8 mouse cellular contexts compared by ENCODE assay signal in the genomic region with DNA sequence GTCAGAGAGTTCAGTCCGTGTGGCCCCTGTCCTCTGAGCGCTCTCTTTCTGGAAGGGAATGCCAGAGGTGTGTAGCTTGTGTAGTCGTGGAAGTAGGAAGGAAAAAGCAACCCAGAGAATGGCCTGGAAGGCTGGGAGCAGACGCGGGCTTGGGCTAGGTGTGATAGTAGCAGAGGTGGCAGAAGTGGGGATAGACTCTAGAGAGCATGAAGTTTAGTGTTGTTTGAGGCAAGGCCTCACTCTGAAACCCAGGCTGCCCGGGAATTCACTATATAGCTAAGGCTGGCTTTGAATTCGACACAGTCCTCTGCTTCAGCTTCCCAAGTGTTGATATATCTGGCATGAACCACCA. TPM values are rescaled to one million over a fixed set of nuclear protein-coding genes. Genes with fewer than 3 reads are reported as not detected.
A peak's percentile ranks its signal among the peaks of the same experiment; 100 is the strongest.
DNase-seq lines count a peak whose midpoint lies in the region; ATAC-seq and TF ChIP-seq lines count a peak whose summit lies in the region.

No protein-coding gene starts in this region.

- H3K4me3 ChIP-seq in lung, embryonic 14.5 days (ENCODE audit: low read depth, low read length): peak overlapping the region; percentile 90
- peak overlapping the region; percentile 70 for H3K4me3 ChIP-seq in erythroblast, embryonic 14.5 days (replicated peaks)
- H3K4me3 ChIP-seq in liver, embryonic 11.5 days (ENCODE audit: low read depth, low read length): peak overlapping the region; percentile 95
- peak overlapping the region; percentile 96 for H3K4me3 ChIP-seq in stomach, embryonic 14.5 days (ENCODE audit: low read depth, low read length)

- DNase-seq in lung, embryonic 14.5 days: no peak
- DNase-seq in lung, adult 18-20 months: no peak
- no peak for DNase-seq in liver, embryonic 11.5 days (ENCODE audit: low spot score)
- no peak for DNase-seq in urinary bladder, postnatal 4 days (ENCODE audit: low spot score in 2 of 2)
- no peak for DNase-seq in spleen, postnatal 14 days (ENCODE audit: low spot score in 2 of 2)
- DNase-seq in right cerebral cortex, adult 2 months (ENCODE audit: low spot score in 2 of 2): no peak

- TF ChIP-seq CTCF in lung, embryonic 14.5 days (IDR thresholded peaks at IDR 0.05; ENCODE audit: low read depth): no peak

- ATAC-seq in lung, embryonic 14.5 days (ENCODE audit: insufficient read depth): peak; percentile 52
- peak; percentile 37 for ATAC-seq in liver, embryonic 11.5 days (replicated peaks; ENCODE audit: low FRiP score)
- ATAC-seq in stomach, embryonic 14.5 days (ENCODE audit: insufficient number of reproducible peaks, insufficient read depth, low FRiP score, low read depth): no peak

- peak overlapping the region; percentile 85 for H3K4me2 ChIP-seq in lung, embryonic 14.5 days
- H3K4me2 ChIP-seq in liver, embryonic 11.5 days: peak overlapping the region; percentile 99
- H3K4me2 ChIP-seq in stomach, embryonic 14.5 days (replicated peaks; ENCODE audit: low read depth, low read length): peak overlapping the region; percentile 97

- H3K9me3 ChIP-seq in lung, embryonic 14.5 days (ENCODE audit: low read depth, low read length): no peaks in the 10 kb centered on the region
- no peaks in the 10 kb centered on the region; the same call in 1 of the 2 replicates for H3K9me3 ChIP-seq in erythroblast, embryonic 14.5 days (ENCODE audit: control insufficient read depth, low read length)
- no peaks in the 10 kb centered on the region for H3K9me3 ChIP-seq in liver, embryonic 11.5 days (ENCODE audit: control insufficient read depth, low read length)
- no peaks in the 10 kb centered on the region for H3K9me3 ChIP-seq in stomach, embryonic 14.5 days (ENCODE audit: control insufficient read depth, low read depth, low read length)

- H3K27ac ChIP-seq in lung, embryonic 14.5 days (ENCODE audit: low read depth): no peak overlapping the region
- peak overlapping the region; percentile 66 for H3K27ac ChIP-seq in liver, embryonic 11.5 days (ENCODE audit: low read depth, low read length)
- H3K27ac ChIP-seq in stomach, embryonic 14.5 days (ENCODE audit: low read length): no peak overlapping the region

- peaks cover 24% of the 10 kb centered on the region for H3K36me3 ChIP-seq in lung, embryonic 14.5 days (ENCODE audit: insufficient read depth)
- peaks cover 29% of the 10 kb centered on the region for H3K36me3 ChIP-seq in erythroblast, embryonic 14.5 days (ENCODE audit: control insufficient read depth)
- H3K36me3 ChIP-seq in liver, embryonic 11.5 days (ENCODE audit: control insufficient read depth, insufficient read depth, low read length): peaks cover 12% of the 10 kb centered on the region
- H3K36me3 ChIP-seq in stomach, embryonic 14.5 days (ENCODE audit: control insufficient read depth, insufficient read depth, low read length): peaks cover 23% of the 10 kb centered on the region

- no peaks in the 10 kb centered on the region for H3K27me3 ChIP-seq in lung, embryonic 14.5 days (ENCODE audit: insufficient read depth, low read length)
- H3K27me3 ChIP-seq in erythroblast, embryonic 14.5 days (ENCODE audit: control insufficient read depth): peaks cover 10% of the 10 kb centered on the region
- H3K27me3 ChIP-seq in liver, embryonic 11.5 days (replicated peaks; ENCODE audit: control insufficient read depth, insufficient read depth, low read length): no peaks in the 10 kb centered on the region
- no peaks in the 10 kb centered on the region for H3K27me3 ChIP-seq in stomach, embryonic 14.5 days (ENCODE audit: control insufficient read depth, insufficient read depth, low read length)

- WGBS in lung, embryonic 14.5 days: 1% methylated on average over 7 of the region's 7 CpGs
- WGBS in liver, embryonic 11.5 days: under 1% methylated on average over 7 of the region's 7 CpGs
- WGBS in stomach, embryonic 14.5 days: under 1% methylated on average over 7 of the region's 7 CpGs

- H3K4me1 ChIP-seq in lung, embryonic 14.5 days (ENCODE audit: insufficient read depth): no peaks in the 10 kb centered on the region
- peaks cover 32% of the 10 kb centered on the region for H3K4me1 ChIP-seq in erythroblast, embryonic 14.5 days (ENCODE audit: control insufficient read depth)
- H3K4me1 ChIP-seq in liver, embryonic 11.5 days (replicated peaks; ENCODE audit: control insufficient read depth, insufficient read depth, low read length): peaks cover 10% of the 10 kb centered on the region
- H3K4me1 ChIP-seq in stomach, embryonic 14.5 days (ENCODE audit: control insufficient read depth, insufficient read depth, low read length): peaks cover 10% of the 10 kb centered on the region; the same call in 1 of the 2 replicates

- H3K9ac ChIP-seq in lung, embryonic 14.5 days: peak overlapping the region; percentile 79
- H3K9ac ChIP-seq in liver, embryonic 11.5 days (ENCODE audit: low read depth, low read length): peak overlapping the region; percentile 98
- peak overlapping the region; percentile 81 for H3K9ac ChIP-seq in stomach, embryonic 14.5 days (replicated peaks; ENCODE audit: low read depth, low read length)

RNA-seq across cellular contexts. Expression of a gene that starts 0.5 kb away (rescaled TPM):
- 6.0 and 7.1 TPM in 2 replicates for polyA plus RNA-seq in lung, embryonic 14.5 days (2014; fragmentation: Nextera tagmentation; extraction: Ambion mirVana)
- polyA plus RNA-seq in erythroblast, embryonic 14.5 days (2012): not detected in 2 replicates
- 1.8 and 2.2 TPM in 2 replicates for polyA plus RNA-seq in liver, embryonic 11.5 days (2014; fragmentation: Nextera tagmentation; extraction: Ambion mirVana)
- 8.7 TPM in 2 replicates for polyA plus RNA-seq in stomach, embryonic 14.5 days (2014; fragmentation: Nextera tagmentation; extraction: Ambion mirVana)

RNA-seq across cellular contexts. Expression of a gene that starts 0.7 kb away (rescaled TPM):
- polyA plus RNA-seq in lung, embryonic 14.5 days (2014; fragmentation: Nextera tagmentation; extraction: Ambion mirVana): 315 and 325 TPM in 2 replicates
- 13.8 and 15.3 TPM in 2 replicates for polyA plus RNA-seq in erythroblast, embryonic 14.5 days (2012)
- polyA plus RNA-seq in liver, embryonic 11.5 days (2014; fragmentation: Nextera tagmentation; extraction: Ambion mirVana): 432 and 463 TPM in 2 replicates
- 367 and 376 TPM in 2 replicates for polyA plus RNA-seq in stomach, embryonic 14.5 days (2014; fragmentation: Nextera tagmentation; extraction: Ambion mirVana)

RNA-seq across cellular contexts. Expression of a gene that starts 23.5 kb away (rescaled TPM):
- 0.37 and 0.79 TPM in 2 replicates for polyA plus RNA-seq in lung, embryonic 14.5 days (2014; fragmentation: Nextera tagmentation; extraction: Ambion mirVana)
- polyA plus RNA-seq in erythroblast, embryonic 14.5 days (2012): not detected in 2 replicates
- 0.81 and 0.84 TPM in 2 replicates for polyA plus RNA-seq in liver, embryonic 11.5 days (2014; fragmentation: Nextera tagmentation; extraction: Ambion mirVana)
- polyA plus RNA-seq in stomach, embryonic 14.5 days (2014; fragmentation: Nextera tagmentation; extraction: Ambion mirVana): 16.8 TPM in 2 replicates

RNA-seq across cellular contexts. Expression of a gene that starts 32.8 kb away (rescaled TPM):
- polyA plus RNA-seq in lung, embryonic 14.5 days (2014; fragmentation: Nextera tagmentation; extraction: Ambion mirVana): 7.5 and 9.0 TPM in 2 replicates
- polyA plus RNA-seq in erythroblast, embryonic 14.5 days (2012): 0.05 and 0.09 TPM in 2 replicates
- polyA plus RNA-seq in liver, embryonic 11.5 days (2014; fragmentation: Nextera tagmentation; extraction: Ambion mirVana): 4.1 and 5.7 TPM in 2 replicates
- polyA plus RNA-seq in stomach, embryonic 14.5 days (2014; fragmentation: Nextera tagmentation; extraction: Ambion mirVana): 12.1 and 12.5 TPM in 2 replicates

Comparison
In these comparisons a context has a peak if more than half of its experiments do, and no peak if none do; other contexts are left out.
1. RNA of a gene that starts 0.7 kb away (polyA plus RNA-seq): 432 to 463 TPM in liver, embryonic 11.5 days, 367 to 376 TPM in stomach, embryonic 14.5 days and 315 to 325 TPM in lung, embryonic 14.5 days; 13.8 to 15.3 TPM in erythroblast, embryonic 14.5 days; every median in the first group is over 10 times any median in the second.
2. Peak in every context shown above with its lines, with median percentiles within 50 percentile points of each other: H3K4me2 ChIP-seq, H3K4me3 ChIP-seq and H3K9ac ChIP-seq.